Mouse (Mus musculus) forebrain, postnatal 0 days (tissue): ENCODE data around the gene Tgm2. TPM values are rescaled to one million over a fixed set of nuclear protein-coding genes. Genes with fewer than 3 reads are reported as not detected.

ENCODE experiments used
- ATAC-seq: fragments of 200-750 bp; cut with Nextera tagmentation; 2 replicates; pipeline ENCODE4 v1.8.0; 2017; ENCODE audit warnings: mild to moderate bottlenecking, moderate library complexity
- DNase-seq: peaks from one replicate; pipeline ENCODE4 v3.0.0-alpha.2; 2015
- H3K27ac ChIP-seq: fragments of 300-500 bp; sonication (generic); 2 replicates; pipeline ENCODE4 v1.5.1; 2014; ENCODE audit warnings: low read depth, mild to moderate bottlenecking, antibody characterized with exemption, low read length, moderate library complexity, mixed read lengths
- H3K27me3 ChIP-seq: fragments of 300-500 bp; sonication (generic); 2 replicates; pipeline ENCODE4 v1.6.1; 2014; ENCODE audit warnings: mild to moderate bottlenecking, low read length, mixed read lengths; ENCODE audit not compliant: insufficient read depth
- H3K36me3 ChIP-seq: fragments of 300-500 bp; sonication (generic); 2 replicates; pipeline ENCODE4 v1.6.1; 2014; ENCODE audit warnings: mild to moderate bottlenecking, moderate library complexity; ENCODE audit not compliant: insufficient read depth
- H3K4me1 ChIP-seq: fragments of 300-500 bp; sonication (generic); 2 replicates; pipeline ENCODE4 v1.6.1; 2014; ENCODE audit warnings: antibody characterized with exemption; ENCODE audit not compliant: insufficient read depth
- H3K4me2 ChIP-seq: fragments of 300-500 bp; sonication (generic); 2 replicates; pipeline ENCODE4 v1.6.1; 2014; ENCODE audit warnings: low read depth, mild to moderate bottlenecking, moderate library complexity
- H3K4me3 ChIP-seq: fragments of 300-500 bp; sonication (generic); 2 replicates; pipeline ENCODE4 v1.5.1; 2014; ENCODE audit warnings: low read depth, low read length, mixed read lengths
- H3K9ac ChIP-seq: fragments of 300-500 bp; sonication (generic); 2 replicates; pipeline ENCODE4 v1.6.1; 2014; ENCODE audit warnings: mild to moderate bottlenecking
- H3K9me3 ChIP-seq: fragments of 300-500 bp; sonication (generic); 2 replicates; pipeline ENCODE4 v1.6.1; 2016; ENCODE audit warnings: low read length
- CTCF ChIP-seq: sonication (generic); IDR thresholded peaks from 2 replicates; pipeline ENCODE4 v1.5.1; 2016; ENCODE audit warnings: antibody characterized with exemption, control low read depth, low read depth
- WGBS: fragments of 180-500 bp; shearing (Covaris S2); extraction: QIAGEN DNeasy Blood & Tissue Kit; methylation state at CpG from one replicate; pipeline ENCODE4 v1.1.7; 2014; 5-methylcytosine and 5-hydroxymethylcytosine counted together
- polyA plus RNA-seq: library from polyadenylated mRNA; unstranded; fragments of >200 nt; fragmentation: Nextera tagmentation; extraction: Ambion mirVana; gene quantifications from 2 replicates; pipeline ENCODE4 v1.2.1, GENCODE M21; 2015
- total RNA-seq: library from RNA; depleted of rRNA; stranded (reverse); fragments of >200 nt; gene quantifications from 2 replicates; pipeline ENCODE4 v1.2.3, GENCODE M21; 2014

Tgm2 gene
- total and polyA plus RNA-seq, 2 experiments from 2014 or later: 6.1 to 13.0 TPM

- DNase-seq: no peak
- ATAC-seq: no peak
- TF ChIP-seq CTCF: no peak
- no peak overlapping the region for H3K9ac ChIP-seq
- no peak overlapping the region for H3K4me3 ChIP-seq
- H3K4me1 ChIP-seq: no peaks in the 10 kb centered on the region; the same call in none of the 2 replicates
- no peaks in the 10 kb centered on the region for H3K9me3 ChIP-seq
- H3K4me2 ChIP-seq: no peak overlapping the region
- no peaks in the 10 kb centered on the region for H3K36me3 ChIP-seq
- H3K27me3 ChIP-seq: no peaks in the 10 kb centered on the region
- no peak overlapping the region for H3K27ac ChIP-seq
- WGBS: 84% methylated on average over 8 of the region's 8 CpGs
Observed at GRCm38 (mm10) chr2:158183266-158183665, 37.0 kb upstream of the Tgm2 start.

- H3K4me1 ChIP-seq: peaks cover 6% of the 10 kb centered on the region
- H3K27ac ChIP-seq: peak overlapping the region; percentile 73
- no peak for TF ChIP-seq CTCF
- H3K4me3 ChIP-seq: no peak overlapping the region
- H3K9ac ChIP-seq: no peak overlapping the region
- ATAC-seq (peak; percentile 68), DNase-seq (peak; percentile 52)
- H3K36me3 ChIP-seq: no peaks in the 10 kb centered on the region
- no peaks in the 10 kb centered on the region for H3K9me3 ChIP-seq
- 21% methylated on average over 6 of the region's 6 CpGs for WGBS
- H3K27me3 ChIP-seq: no peaks in the 10 kb centered on the region
- H3K4me2 ChIP-seq: no peak overlapping the region
Observed at GRCm38 (mm10) chr2:158181932-158182331, 35.7 kb upstream of the Tgm2 start.

- Histone ChIP-seq H3K4me1 (peaks cover 6% of the 10 kb centered on the region), H3K27me3 (no peaks in the 10 kb centered on the region), H3K4me2 (no peak overlapping the region), H3K27ac (no peak overlapping the region), H3K36me3 (no peaks in the 10 kb centered on the region), H3K9me3 (no peaks in the 10 kb centered on the region), H3K4me3 (no peak overlapping the region), H3K9ac (no peak overlapping the region)
- peak; percentile 85 for TF ChIP-seq CTCF
- ATAC-seq (no peak), DNase-seq (peak; percentile 65)
- 48% methylated on average over 9 of the region's 9 CpGs for WGBS
Observed at GRCm38 (mm10) chr2:158180797-158181196, 34.6 kb upstream of the Tgm2 start.

GRCm38 (mm10) chr2:158179370-158180111, 33.3 kb upstream of the Tgm2 start:
- Histone ChIP-seq H3K4me2 (peak overlapping the region; percentile 32), H3K36me3 (no peaks in the 10 kb centered on the region), H3K27ac (no peak overlapping the region), H3K9ac (no peak overlapping the region), H3K9me3 (no peaks in the 10 kb centered on the region), H3K4me3 (no peak overlapping the region), H3K4me1 (peaks cover 6% of the 10 kb centered on the region), H3K27me3 (no peaks in the 10 kb centered on the region)
- TF ChIP-seq CTCF: no peak
- DNase-seq: peak; percentile 62
- ATAC-seq: 0 out of 2 replicates have a peak, but pooled peaks have one; percentile 9
- 11% methylated on average over 18 of the region's 18 CpGs for WGBS

- no peaks in the 10 kb centered on the region for H3K9me3 ChIP-seq
- no peak for TF ChIP-seq CTCF
- DNase-seq: no peak
- 10% methylated on average over 18 of the region's 19 CpGs for WGBS
- H3K27ac ChIP-seq: no peak overlapping the region
- H3K27me3 ChIP-seq: no peaks in the 10 kb centered on the region
- peaks cover 6% of the 10 kb centered on the region for H3K4me1 ChIP-seq
- H3K4me3 ChIP-seq: no peak overlapping the region; the same call in 1 of the 2 replicates
- no peak overlapping the region for H3K9ac ChIP-seq
- H3K4me2 ChIP-seq: peak overlapping the region; percentile 32
- ATAC-seq: peak; percentile 49; the same call in 1 of the 2 replicates
- no peaks in the 10 kb centered on the region for H3K36me3 ChIP-seq
Observed at GRCm38 (mm10) chr2:158178696-158179369, 32.6 kb upstream of the Tgm2 start.

- Histone ChIP-seq H3K4me1 (peaks cover 6% of the 10 kb centered on the region), H3K4me3 (no peak overlapping the region), H3K4me2 (no peak overlapping the region), H3K36me3 (no peaks in the 10 kb centered on the region), H3K9me3 (no peaks in the 10 kb centered on the region), H3K27me3 (no peaks in the 10 kb centered on the region), H3K27ac (no peak overlapping the region), H3K9ac (no peak overlapping the region)
- ATAC-seq: no peak
- no peak for DNase-seq
- WGBS: 62% methylated on average over 4 of the region's 4 CpGs
- no peak for TF ChIP-seq CTCF
Observed at GRCm38 (mm10) chr2:158178139-158178538, 31.9 kb upstream of the Tgm2 start.

GRCm38 (mm10) chr2:158177574-158177973, 31.3 kb upstream of the Tgm2 start:
- Histone ChIP-seq H3K4me2 (no peak overlapping the region), H3K36me3 (no peaks in the 10 kb centered on the region), H3K9ac (no peak overlapping the region), H3K4me1 (peaks cover 6% of the 10 kb centered on the region), H3K4me3 (no peak overlapping the region), H3K9me3 (no peaks in the 10 kb centered on the region), H3K27me3 (no peaks in the 10 kb centered on the region), H3K27ac (0 out of 2 replicates have a peak overlapping the region, but pooled peaks have one; percentile 35)
- WGBS: 16% methylated on average over 3 of the region's 3 CpGs
- ATAC-seq (peak; percentile 57; the same call in 1 of the 2 replicates), DNase-seq (peak; percentile 43)
- TF ChIP-seq CTCF: no peak
